Mouse (Mus musculus) brain, embryonic 14.5 days (tissue): ENCODE data around the gene Ppp6r3.

Experiments
- CTCF ChIP-seq: fragments of 200-500 bp; IDR thresholded peaks from 2 replicates; pipeline ENCODE4 v1.5.1; 2012; ENCODE audit warnings: inconsistent platforms, mild to moderate bottlenecking, moderate library complexity, borderline replicate concordance; ENCODE audit not compliant: insufficient read depth, insufficient read length; ENCODE audit errors: extremely low read depth
- POLR2A ChIP-seq: fragments of 200-500 bp; IDR thresholded peaks from 2 replicates; pipeline ENCODE4 v1.6.1; 2012; ENCODE audit warnings: mild to moderate bottlenecking, inconsistent platforms, borderline replicate concordance; ENCODE audit not compliant: poor library complexity, insufficient read depth, insufficient read length, severe bottlenecking; ENCODE audit errors: extremely low read depth

GRCm38 (mm10) chr19:3549263-3549662, 26.3 kb downstream of the Ppp6r3 start:
- no peak for TF ChIP-seq POLR2A
- no peak for TF ChIP-seq CTCF
